Mouse (Mus musculus) spleen, adult 18-20 months (tissue): ENCODE data around the gene Kansl2.
"Not testable (repeated sequence)": the region's sequence is repeated elsewhere in the genome, so short reads cannot be mapped to it uniquely, and the experiment has no call there.

ENCODE experiments used
- DNase-seq, 2 experiments: peaks; one replicate each; pipeline ENCODE4 v3.0.0; 2022; ENCODE audit warnings: mixed read lengths in 2 of 2

Gene Kansl2

DNA sequence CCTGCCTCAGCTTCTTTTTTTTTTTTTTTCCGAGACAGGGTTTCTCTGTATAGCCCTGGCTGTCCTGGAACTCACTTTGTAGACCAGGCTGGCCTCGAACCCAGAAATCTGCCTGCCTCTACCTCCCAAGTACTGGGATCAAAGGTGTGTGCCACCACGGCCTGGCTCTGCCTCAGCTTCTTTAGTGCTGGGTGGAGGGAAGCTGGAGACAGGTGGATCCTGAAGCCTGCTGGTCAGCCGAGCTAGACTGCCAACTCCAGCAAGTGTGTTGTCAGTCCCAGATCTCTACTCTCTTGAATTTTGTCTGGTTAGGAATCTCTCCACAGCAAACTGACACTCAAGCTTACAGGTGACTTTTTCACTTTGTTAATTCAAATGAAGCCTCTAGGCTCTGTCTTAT lies 1.9 kb upstream of the Kansl2 start:
- no peak for DNase-seq

DNA sequence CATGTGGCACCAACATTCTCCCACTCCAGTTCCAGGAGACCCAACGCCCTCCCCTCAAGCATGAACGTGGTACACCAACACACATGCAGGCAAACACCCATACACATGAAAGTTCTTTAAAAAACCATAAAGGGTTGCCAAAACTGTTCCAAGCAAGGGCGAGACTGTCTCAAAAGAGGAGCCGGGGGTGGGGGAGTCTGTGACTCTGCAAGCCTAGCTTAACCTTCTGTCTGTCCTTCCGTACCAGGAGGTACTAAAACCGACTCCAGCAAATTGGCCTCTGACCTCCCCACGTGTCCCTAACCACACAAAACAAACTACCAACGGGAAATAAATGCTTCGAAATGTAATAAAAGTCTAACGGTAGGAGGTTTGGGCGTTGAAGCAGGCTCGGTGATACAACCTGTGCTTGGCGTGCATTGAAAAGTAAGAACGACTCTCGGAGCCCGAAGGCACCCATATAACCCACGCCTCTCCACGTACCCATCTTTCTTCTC lies 981 bp downstream of the Kansl2 start:
- no peak for DNase-seq

DNA sequence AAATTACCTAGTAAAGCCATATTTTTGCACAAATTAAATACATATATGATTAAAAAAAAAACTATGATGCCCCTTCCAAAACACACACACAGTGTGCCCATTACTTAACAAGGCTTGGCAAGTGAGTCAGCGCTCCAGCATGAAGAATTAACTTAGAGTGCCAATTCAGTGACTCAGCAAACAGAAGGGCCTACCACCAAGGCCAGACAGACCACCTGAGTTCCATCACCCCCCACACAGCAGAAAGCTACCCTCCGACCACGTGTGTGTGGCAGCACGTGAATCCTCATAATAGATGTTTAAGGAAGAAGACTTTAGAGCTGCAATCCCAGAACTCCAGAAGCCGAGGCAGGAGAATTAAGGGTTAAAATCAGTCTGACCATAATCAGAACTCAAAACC lies 1.8 kb downstream of the Kansl2 start:
- DNase-seq = no peak

DNA sequence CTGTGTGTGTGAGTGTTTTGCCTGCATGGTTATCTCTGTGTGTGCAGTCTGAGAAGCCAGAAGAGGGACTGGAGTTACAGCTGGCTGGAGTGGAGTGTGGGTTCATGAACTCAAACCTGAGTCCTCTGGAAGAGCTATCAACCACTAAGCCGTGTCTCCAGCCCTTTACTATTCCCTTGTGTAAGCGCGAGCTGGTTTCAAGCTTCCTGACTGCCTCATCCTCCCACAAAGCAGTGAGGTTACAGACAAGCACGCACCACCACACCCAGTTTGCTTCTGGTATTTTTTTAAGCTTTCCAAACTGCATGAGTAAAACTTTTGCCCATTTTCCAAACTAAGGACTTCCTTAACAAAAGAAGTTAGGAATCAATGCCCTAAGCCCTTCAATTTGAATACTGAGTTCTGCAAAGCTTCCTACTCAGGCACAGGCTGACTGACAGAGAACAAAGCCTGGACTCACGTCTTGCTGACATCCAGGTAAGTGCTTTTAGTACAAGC lies 5.9 kb downstream of the Kansl2 start:
- no peak for DNase-seq

DNA sequence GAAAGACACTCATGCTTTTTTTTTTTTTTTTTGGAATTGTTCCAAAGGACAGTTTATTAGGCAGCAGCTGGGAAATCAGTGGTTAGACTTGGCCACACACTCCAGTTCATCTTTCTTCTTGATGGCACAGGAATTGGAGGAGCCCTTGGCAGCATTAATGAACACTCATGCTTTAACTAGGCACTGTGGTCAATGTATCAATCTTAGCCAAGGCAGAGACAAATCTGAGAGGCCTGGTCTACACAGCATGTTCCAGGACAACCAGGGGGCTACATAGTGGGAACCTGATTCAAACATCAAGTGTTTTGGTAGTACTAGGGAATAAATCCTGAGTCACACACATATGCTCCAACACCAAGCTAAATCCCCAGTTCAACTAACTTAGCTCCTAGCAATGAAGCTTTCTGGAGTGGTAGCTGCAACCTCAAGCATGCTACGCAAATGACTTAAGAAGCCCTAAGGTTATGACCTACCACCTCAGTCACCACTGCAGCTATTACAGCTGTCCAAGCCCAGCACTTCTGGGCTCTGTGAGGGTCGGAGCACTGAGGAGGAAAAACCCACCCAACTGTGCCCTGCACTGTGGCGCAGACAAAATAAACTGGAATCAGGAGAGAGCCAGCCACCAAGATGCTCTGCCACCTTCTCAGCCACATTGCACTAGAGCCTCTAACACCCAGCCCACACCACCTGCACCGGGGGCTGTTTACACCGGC lies 6.8 kb downstream of the Kansl2 start:
- DNase-seq = no peak

DNA sequence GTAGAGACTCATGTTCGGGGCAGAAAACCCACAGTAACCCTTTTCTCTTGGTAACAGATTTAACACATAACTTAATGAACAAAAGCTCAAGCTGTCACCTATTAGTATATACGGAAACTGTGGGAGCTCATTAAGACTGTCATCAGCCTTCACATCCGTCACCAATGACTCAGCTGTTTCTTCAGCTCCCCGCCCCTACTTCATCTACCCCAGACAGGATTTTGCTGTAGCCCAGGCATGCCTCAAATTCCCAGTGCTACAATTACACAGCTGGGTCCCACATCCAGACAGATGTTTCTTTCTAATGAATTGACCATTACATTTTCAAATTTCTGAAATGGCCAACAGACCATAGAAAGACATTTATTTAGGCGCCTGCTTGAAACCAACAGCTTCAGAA lies 8.0 kb downstream of the Kansl2 start:
- no peak for DNase-seq

DNA sequence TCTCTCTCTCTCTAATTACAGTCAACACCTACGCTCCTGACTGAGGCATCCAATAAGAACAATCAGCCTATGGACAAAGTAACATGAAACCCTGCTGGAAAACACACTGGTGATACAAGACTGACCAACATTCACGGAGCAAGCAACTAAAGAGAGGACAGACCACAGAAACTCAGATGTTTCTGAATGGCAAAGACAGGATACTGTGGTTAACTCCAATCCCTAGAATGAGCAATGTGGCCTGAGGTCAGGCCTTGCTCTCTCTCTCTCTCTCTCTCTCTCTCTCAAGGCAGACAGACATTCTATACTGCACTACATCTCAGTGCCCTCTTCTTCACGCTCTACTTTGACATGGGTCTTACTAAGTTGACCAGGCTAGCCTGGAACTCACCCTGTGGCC lies 12.8 kb downstream of the Kansl2 start:
- no peak for DNase-seq

DNA sequence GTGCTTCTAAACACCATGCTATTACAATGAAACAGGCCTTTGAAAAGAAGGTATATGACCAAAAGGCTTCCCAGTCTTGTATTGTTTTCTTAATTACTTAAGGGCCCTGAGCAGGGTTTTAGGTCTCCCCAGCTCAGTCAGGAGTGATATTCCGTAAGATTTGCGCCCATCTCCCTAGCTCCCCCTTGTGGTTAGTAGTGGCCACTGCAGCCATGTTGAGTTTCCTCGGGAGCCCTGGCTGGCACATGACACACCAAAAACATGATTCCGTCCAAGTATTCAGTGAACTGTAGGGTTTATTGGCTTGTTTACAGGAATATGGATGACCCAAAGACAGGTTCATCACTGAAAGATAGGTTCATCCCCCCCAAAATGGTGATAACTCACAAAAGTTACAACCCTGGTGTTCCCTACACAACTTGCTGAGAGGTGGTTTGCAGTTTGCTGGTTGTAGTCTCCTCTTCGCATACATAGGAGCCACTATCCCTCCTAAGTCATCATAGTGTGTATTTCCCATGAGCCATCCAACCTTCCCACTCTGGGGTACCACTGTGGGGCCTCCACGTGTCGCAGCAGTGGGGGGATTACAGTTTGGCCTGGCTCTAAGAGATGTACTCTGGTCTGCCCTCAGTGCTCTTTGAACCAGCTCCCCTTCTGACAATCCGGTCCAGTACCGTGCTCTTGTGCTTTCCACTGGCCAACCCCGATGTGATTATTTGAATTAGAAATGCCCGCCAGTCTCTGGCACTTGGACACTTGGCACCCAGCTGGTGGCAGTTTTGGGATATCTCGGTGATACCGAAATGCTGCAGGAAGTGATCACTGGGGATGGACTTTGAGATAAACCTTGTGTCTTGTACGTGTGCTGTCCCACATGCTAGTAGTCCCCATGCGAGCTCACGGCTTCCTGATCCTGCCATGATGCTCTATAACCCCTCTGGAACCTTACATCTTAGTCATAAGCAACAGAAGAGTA lies 16.4 kb downstream of the Kansl2 start:
- DNase-seq = peak; percentile 35 to 64

DNA sequence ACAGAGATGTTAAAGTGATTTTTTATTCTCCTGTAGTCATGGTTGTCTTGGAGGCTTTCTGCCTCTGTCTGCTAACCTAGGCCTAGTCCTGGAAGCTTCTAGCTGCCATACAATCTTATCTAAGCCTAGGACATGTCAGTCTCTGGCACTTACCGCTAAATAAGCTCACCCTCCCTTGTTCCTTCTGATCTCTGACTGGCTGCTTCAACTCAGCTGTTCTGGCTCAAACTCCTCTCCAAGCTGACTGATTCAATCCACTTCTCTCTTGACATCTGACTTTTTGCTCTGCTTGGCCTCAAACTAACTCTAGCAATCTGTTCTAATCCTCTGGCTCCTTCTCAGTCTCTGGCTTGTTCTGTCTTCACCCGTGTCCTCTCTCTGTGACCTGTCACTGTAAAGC lies 19.2 kb downstream of the Kansl2 start:
- not testable (repeated sequence) for DNase-seq

DNA sequence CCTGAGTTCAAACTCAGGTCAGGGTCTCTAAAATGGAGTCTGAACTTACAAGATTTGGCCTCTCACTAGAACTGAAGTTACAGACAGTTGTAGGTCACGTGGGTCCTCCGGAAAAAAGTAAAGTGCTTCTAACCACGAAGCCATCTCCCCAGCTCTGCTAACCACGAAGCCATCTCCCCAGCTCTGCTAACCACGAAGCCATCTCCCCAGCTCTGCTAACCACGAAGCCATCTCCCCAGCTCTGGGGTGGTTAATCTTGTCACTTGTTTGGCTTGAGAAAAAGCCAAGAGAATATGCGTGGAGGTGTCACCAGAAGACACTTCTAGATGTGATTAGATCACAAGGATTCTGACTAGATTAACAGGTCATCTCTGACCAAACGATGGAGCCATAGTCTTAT lies 19.9 kb downstream of the Kansl2 start:
- DNase-seq = peak; percentile 23 to 26

DNA sequence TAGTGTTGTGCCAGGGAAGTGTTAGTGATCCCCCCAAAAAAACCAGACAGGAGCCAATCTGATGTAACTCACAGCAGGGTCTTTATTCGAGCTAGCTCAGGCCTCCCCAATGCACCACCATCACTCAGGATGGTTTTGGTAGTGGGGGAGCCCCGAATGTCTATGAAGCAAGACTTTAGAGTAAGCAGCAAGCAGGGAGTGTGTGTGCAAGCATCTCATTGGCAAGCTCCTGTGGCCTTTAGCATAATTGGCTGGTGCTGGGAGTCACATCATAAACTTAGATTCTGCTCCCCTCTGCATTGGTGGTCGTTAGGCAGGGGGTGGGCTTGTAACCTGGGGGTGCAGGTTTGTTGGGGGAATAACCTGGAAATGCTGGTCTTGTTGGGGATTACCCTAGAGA lies 20.4 kb downstream of the Kansl2 start:
- DNase-seq = not testable (repeated sequence)

DNA sequence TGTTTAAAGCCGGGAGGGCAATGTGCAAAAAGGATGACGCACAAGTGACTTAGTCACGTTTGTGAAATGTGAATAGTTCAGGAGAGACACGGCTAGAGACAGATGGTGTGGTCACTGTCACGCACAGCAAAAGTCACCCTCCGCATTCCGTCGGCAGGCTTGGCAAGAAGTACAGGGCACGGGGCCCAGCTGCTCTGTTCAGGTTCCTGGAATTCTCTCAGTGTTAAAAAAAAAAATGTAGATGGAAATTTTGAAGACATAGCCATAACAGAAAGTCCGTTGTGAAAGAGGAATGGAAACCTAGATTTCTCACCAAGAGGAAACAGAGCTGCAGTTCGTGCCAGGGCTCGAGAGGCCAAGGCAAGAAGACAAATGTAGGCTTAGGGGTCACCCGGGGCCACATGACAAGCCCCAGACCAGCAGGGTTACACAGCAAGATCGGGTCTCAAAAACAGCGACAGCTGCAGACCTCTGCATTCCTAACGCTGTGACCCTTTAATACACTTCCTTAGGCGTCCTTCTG lies 21.2 kb downstream of the Kansl2 start:
- peak; percentile 36 to 39 for DNase-seq

DNA sequence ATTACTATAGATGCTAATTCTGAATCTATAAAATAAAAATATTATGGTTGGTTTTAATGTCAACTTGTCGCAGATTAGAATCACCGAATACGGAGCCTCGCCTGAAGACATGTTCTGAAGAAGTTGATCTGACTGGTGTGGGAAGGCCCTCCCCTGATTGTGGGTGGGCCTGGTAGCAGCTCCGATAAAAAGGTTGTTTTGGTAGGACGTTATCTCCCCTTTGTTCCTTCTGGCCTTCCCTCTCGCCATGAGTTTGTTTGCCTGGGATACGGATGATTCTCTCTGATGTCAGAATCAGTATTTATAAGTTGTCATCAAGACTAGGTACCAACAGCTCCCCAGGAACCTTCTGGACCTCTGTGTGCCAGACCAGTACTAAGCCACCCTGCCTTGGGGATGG lies 21.8 kb downstream of the Kansl2 start:
- no peak for DNase-seq

DNA sequence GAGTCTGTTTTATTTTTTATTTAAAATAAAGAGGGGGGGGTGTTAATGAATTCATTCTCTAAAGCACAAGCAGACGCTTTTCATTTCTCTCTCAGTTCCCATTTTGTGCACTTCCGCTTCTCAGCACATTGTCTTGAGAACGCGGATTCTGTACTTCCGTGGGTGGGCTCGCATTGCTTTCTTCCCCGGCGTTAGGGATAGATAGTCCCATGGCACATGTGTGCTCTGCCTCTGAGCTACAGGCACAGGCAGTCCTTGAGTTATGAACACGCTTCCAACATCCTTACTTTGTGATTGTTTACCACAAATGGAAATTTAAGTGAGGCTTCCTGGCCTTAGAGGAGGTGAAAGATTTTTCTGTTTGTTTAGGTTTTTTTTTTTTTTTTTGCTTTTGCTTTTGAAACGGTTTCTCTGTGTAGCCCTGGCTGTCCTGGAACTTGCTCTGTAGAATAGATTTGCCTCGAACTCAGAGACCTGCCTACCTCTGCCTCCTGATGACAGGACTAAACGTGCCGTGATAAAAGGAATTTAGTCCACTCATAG lies 22.6 kb downstream of the Kansl2 start:
- peak; percentile 46 for DNase-seq

DNA sequence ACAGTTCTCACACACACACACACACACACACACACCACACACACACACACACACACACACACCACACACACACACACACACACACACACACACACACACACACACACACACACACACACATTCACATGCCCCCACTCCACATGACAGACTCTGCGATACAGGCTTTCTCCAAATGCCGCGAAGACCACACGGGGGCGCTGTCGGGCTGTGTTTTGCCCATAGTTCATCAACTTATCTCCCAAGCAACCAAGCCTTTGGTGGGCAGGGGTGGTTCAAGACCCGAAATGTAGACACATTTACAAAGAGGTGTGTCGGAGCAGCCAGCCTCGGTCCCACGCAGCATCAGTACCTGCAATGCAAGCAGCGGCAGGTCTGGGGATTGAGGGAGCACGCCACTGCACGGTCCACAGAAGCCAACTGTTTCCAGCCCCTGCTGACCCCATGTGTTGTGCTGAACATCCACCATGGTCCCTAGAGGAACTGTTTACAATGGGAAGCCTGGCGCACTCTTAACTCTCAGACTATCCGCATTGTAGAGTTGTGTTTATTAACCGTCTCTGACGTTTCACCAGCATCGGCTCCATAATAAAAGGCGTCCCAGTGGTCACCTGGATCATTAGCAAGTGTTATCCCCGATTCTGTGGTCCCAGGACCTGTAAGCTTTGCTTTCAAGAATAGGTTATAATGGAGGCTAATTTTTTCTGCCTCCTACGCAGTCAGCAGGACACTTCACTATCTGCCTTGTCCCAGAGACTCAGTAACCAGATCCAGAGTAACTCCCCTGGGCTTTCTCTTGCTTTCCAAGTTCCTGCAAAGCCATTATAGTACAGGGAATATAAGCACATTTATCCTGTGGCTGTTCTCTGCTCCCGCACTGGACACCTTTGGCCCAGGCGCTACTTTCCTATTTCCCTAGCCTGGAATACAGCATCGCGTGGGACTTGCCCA lies 23.4 kb downstream of the Kansl2 start:
- DNase-seq = peak; percentile 66 to 85

DNA sequence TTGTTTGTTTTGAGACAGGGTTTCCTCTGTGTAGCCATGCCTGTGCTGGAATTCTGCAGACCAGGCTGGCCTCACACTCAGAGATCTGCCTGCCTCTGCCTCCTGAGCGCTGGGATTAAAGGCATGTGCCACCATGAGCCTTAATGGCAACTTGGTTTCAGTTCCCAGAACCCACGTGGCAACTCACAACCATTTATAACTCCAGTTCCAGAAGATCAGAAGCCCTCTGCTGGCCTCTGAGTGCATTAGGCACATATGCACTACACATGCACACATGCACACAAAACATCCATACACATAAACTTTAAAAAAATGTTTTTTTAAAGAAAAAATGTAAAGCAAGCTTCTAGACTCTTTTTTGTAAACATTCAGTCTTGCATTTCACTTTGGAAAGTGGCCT lies 24.7 kb downstream of the Kansl2 start:
- no peak for DNase-seq

DNA sequence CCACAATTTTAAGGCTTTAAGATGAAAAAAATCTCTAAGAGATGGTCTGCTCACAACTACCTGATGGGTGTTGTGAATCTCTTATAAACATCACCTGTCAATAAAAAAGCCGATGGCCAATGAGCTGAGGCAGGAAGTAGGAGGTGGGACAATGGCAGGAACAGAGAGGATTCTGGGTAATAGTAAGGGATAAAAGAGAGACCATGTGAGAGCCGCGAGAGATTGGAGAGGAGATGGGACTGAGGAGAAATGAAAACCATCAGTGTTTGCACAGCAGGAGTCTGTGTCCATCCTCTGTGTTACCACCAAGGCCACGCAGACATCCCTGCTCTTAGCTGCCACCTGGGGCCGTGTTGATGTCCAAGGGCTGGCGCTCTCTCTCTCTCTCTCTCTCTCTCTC lies 26.7 kb downstream of the Kansl2 start:
- no peak for DNase-seq

DNA sequence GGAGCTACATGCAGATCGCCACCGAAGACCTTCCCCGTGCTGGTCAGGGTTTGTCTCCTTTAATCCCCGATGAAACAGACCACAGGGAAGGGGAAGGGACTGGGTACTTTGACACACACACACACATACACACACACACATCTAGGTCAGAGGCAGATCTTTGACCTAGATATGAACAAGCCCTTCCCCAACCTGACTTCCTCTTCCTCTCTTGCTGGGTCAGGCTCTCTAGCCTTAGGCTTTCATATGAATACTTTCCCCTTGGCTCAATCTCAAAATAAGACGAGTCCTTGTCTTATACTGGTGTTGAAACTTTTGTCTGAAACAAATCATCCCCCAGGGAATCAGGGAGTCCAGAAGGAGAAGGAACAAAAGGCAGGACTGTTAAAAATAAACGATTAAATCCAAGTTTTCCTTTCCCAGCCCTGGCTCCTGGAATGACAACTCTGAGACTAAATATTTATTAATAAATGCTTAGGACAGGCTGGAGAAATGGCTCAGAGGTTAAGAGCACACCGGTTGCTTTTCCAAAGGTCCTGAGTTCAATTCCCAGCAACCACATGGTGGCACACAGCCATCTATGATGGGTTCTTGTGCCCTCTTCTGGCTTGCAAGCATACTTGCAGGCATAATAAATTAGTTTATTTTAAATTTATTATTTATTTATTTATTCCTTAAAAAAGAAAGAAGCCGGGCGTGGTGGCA lies 27.7 kb downstream of the Kansl2 start:
- DNase-seq = no peak

DNA sequence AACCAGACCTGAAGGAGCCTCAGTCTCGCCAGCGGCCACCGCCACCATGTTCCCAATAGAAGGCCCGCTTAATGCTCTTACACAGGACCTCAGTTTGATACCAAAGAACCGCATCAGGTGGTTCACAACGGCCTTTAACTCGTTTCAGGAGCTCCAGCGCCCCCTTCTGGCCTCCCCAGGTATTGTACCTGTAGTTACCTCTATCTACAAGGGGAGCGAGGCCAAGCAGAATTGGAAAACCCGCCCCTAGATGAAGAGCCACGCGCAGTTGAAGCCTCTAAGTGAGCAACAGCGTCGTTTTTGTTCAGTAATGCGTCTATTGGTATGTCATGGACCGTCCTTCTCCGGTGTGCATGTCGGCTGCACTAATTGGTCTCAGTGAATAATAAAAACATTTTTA lies 29.6 kb downstream of the Kansl2 start:
- peak; percentile 45 to 82 for DNase-seq

DNA sequence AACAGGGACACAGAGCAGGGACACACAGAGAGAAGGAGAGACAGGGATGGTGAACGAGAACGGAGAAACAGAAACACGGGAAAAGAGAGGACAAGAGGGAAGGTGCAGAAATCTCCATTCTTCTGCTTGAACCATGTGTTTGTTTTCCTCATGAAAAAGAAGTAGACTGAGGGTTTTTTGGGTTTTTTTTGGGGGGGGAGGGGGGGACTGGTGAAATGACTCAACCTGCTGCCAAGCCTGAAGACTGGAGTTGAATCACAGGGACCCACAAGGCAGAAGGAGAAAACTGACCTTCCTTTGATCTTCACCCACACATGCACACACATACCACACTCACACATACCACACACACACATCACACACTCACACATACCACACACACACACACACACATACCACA lies 30.7 kb downstream of the Kansl2 start:
- DNase-seq = no peak

DNA sequence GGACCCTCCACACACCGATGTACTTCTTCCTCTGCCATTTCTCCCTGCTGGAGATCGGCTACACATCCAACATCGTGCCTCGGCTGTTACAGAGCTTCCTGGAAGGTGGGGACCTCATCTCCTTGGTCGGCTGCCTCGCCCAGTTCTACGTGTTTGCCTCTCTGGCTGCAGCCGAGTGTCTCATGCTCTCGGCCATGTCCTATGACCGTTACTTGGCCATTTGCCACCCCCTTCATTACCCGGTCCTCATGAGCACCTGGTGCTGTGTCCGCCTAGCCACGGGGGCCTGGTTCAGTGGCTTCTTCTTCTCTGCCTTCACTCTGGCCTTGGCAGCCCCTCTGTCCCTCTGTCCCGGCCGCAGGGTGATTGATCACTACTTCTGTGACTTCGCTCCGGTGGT lies 36.4 kb downstream of the Kansl2 start:
- no peak for DNase-seq
